Comparison of ENCODE assay signal across 8 mouse cellular contexts in genomic region chr17:33842966-33843795, GRCm38 (mm10). TPM values are rescaled to one million over a fixed set of nuclear protein-coding genes. Genes with fewer than 3 reads are reported as not detected.
DNase-seq lines count a peak whose midpoint lies in the region; ATAC-seq and TF ChIP-seq lines count a peak whose summit lies in the region.

Cd320 (plus strand) TSS chr17:33843091.

- peak within 1 kb of the TSS; percentile 78 for H3K9ac ChIP-seq in embryonic facial prominence, embryonic 13.5 days
- peak within 1 kb of the TSS; percentile 67 for H3K9ac ChIP-seq in heart, adult 2 months (ENCODE audit: low read depth, low read length)
- H3K9ac ChIP-seq in limb, embryonic 13.5 days = peak within 1 kb of the TSS; percentile 76
- H3K9ac ChIP-seq in midbrain, embryonic 16.5 days (ENCODE audit: low read depth, low read length) = peak within 1 kb of the TSS; percentile 67

- 0 out of 2 replicates have a peak, but pooled peaks have one; percentile 40 for TF ChIP-seq EP300 in heart, adult 2 months (IDR thresholded peaks at IDR 0.05; ENCODE audit: insufficient read depth, low read depth, low read length)

- no peaks in the 10 kb centered on the region for H3K27me3 ChIP-seq in embryonic facial prominence, embryonic 13.5 days
- H3K27me3 ChIP-seq in heart, adult 2 months (ENCODE audit: control insufficient read depth, insufficient read depth, low read length) = no peaks in the 10 kb centered on the region
- H3K27me3 ChIP-seq in limb, embryonic 13.5 days = no peaks in the 10 kb centered on the region
- H3K27me3 ChIP-seq in midbrain, embryonic 16.5 days (ENCODE audit: control insufficient read depth, insufficient read depth, low read depth, low read length) = no peaks in the 10 kb centered on the region

- H3K4me1 ChIP-seq in embryonic facial prominence, embryonic 13.5 days = peaks cover 14% of the 10 kb centered on the region
- no peaks in the 10 kb centered on the region for H3K4me1 ChIP-seq in heart, adult 2 months (ENCODE audit: control insufficient read depth, insufficient read depth, low read length)
- peaks cover 14% of the 10 kb centered on the region for H3K4me1 ChIP-seq in limb, embryonic 13.5 days
- peaks cover 17% of the 10 kb centered on the region for H3K4me1 ChIP-seq in midbrain, embryonic 16.5 days (ENCODE audit: control insufficient read depth, insufficient read depth, low read length)

- H3K27ac ChIP-seq in embryonic facial prominence, embryonic 13.5 days = peak within 1 kb of the TSS; percentile 30; the same call in 1 of the 2 replicates
- peak within 1 kb of the TSS; percentile 83 for H3K27ac ChIP-seq in heart, adult 2 months
- no peak within 1 kb of the TSS for H3K27ac ChIP-seq in limb, embryonic 13.5 days
- H3K27ac ChIP-seq in midbrain, embryonic 16.5 days (ENCODE audit: low read length) = peak within 1 kb of the TSS; percentile 77

- H3K4me3 ChIP-seq in embryonic facial prominence, embryonic 13.5 days = peak within 1 kb of the TSS; percentile 86
- peak within 1 kb of the TSS; percentile 93 for H3K4me3 ChIP-seq in heart, adult 2 months
- H3K4me3 ChIP-seq in limb, embryonic 13.5 days = peak within 1 kb of the TSS; percentile 77
- H3K4me3 ChIP-seq in midbrain, embryonic 16.5 days (ENCODE audit: low read depth, low read length) = peak within 1 kb of the TSS; percentile 62

- WGBS in embryonic facial prominence, embryonic 13.5 days = 1% methylated on average over 45 of the region's 45 CpGs
- WGBS in heart, adult 2 months = under 1% methylated on average over 45 of the region's 45 CpGs
- 0% methylated on average over 45 of the region's 45 CpGs for WGBS in limb, embryonic 13.5 days
- whole genome bisulfite sequencing in midbrain, embryonic 16.5 days = 0% methylated on average over 45 of the region's 45 CpGs

- DNase-seq in 3134 (ENCODE audit: extremely low read depth, insufficient read length, low spot score) = peak; percentile 91
- peak; percentile 94 to 95 for DNase-seq in adrenal gland, postnatal 36 days
- DNase-seq in heart, adult 2 months = peak; percentile 95
- peak; percentile 93 for DNase-seq in kidney, adult 8-10 months
- peak; percentile 89 to 93 for DNase-seq in spleen, postnatal 10 days (ENCODE audit: low spot score in 2 of 2)

- H3K79me2 ChIP-seq in heart, adult 2 months (replicated peaks; ENCODE audit: control insufficient read depth, insufficient read depth, low read length) = no peaks in the 10 kb centered on the region

- intact Hi-C loops in heart, adult 2 months (cut with DNase I) = loop anchor here (5.0 kb wide), 1 partner anchor 44 kb away; no protein-coding TSS in a partner anchor

- peaks cover 31% of the 10 kb centered on the region for H3K36me3 ChIP-seq in embryonic facial prominence, embryonic 13.5 days
- H3K36me3 ChIP-seq in heart, adult 2 months (ENCODE audit: control insufficient read depth, insufficient read depth, low read length) = no peaks in the 10 kb centered on the region
- H3K36me3 ChIP-seq in limb, embryonic 13.5 days = peaks cover 24% of the 10 kb centered on the region
- peaks cover 5% of the 10 kb centered on the region for H3K36me3 ChIP-seq in midbrain, embryonic 16.5 days (ENCODE audit: control insufficient read depth, insufficient read depth, low read length)

- H3K4me2 ChIP-seq in embryonic facial prominence, embryonic 13.5 days = peak within 1 kb of the TSS; percentile 86
- peak within 1 kb of the TSS; percentile 76 for H3K4me2 ChIP-seq in limb, embryonic 13.5 days (replicated peaks)
- H3K4me2 ChIP-seq in midbrain, embryonic 16.5 days (ENCODE audit: low read length) = peak within 1 kb of the TSS; percentile 69

- peak; percentile 41 for TF ChIP-seq CTCF in heart, adult 2 months (IDR thresholded peaks at IDR 0.05)

- ATAC-seq in embryonic facial prominence, embryonic 13.5 days (ENCODE audit: insufficient number of reproducible peaks, insufficient read depth, low FRiP score, low TSS enrichment, low read depth) = peak; percentile 84
- ATAC-seq in limb, embryonic 13.5 days (ENCODE audit: low FRiP score, low read depth) = peak; percentile 92
- ATAC-seq in midbrain, embryonic 16.5 days = peak; percentile 96

- H3K9me3 ChIP-seq in embryonic facial prominence, embryonic 13.5 days = no peaks in the 10 kb centered on the region
- no peaks in the 10 kb centered on the region for H3K9me3 ChIP-seq in limb, embryonic 13.5 days
- no peaks in the 10 kb centered on the region for H3K9me3 ChIP-seq in midbrain, embryonic 16.5 days (replicated peaks; ENCODE audit: control insufficient read depth, low read length, poor library complexity, severe bottlenecking)

- TF ChIP-seq POLR2A in heart, adult 2 months (IDR thresholded peaks at IDR 0.05; ENCODE audit: insufficient read depth, low read depth, low read length) = peak; percentile 57

RNA-seq across cellular contexts. Expression of gene Cd320, which starts in this region (rescaled TPM):
- total RNA-seq in adrenal gland, postnatal 36 days (2021) = 10 to 100 TPM; 30.8 to 47.3 TPM
- 57.8 and 66.4 TPM in 2 replicates for polyA plus RNA-seq in embryonic facial prominence, embryonic 13.5 days (2015; fragmentation: Nextera tagmentation; extraction: Ambion mirVana)
- 10 to 100 TPM; 27.8 to 34.3 TPM for total RNA-seq in heart, adult 2 months (2021)
- polyA plus RNA-seq in heart, adult 2 months (2012; rRNA removed) = 36.1 and 46.9 TPM in 2 replicates
- 67.0 and 69.7 TPM in 2 replicates for polyA plus RNA-seq in limb, embryonic 13.5 days (2015; fragmentation: Nextera tagmentation; extraction: Ambion mirVana)
- polyA plus RNA-seq in midbrain, embryonic 16.5 days (2015; fragmentation: Nextera tagmentation; extraction: Ambion mirVana) = 49.9 and 52.4 TPM in 2 replicates
